Mouse (Mus musculus) lung, embryonic 15.5 days (tissue): ENCODE measurements around the gene Pla2r1. TPM values are rescaled to one million over a fixed set of nuclear protein-coding genes. Genes with fewer than 3 reads are reported as not detected.

ENCODE experiments used
- ATAC-seq: fragments of 200-750 bp; cut with Nextera tagmentation; 2 replicates; pipeline ENCODE4 v1.8.0; 2017; ENCODE audit warnings: moderate number of reproducible peaks, borderline replicate concordance; ENCODE audit not compliant: low FRiP score, low TSS enrichment; ENCODE audit errors: extremely low read depth
- H3K27ac ChIP-seq: fragments of 300-500 bp; sonication (generic); 2 replicates; pipeline ENCODE4 v1.5.1; 2015; ENCODE audit warnings: moderate library complexity, mild to moderate bottlenecking, inconsistent platforms
- H3K27me3 ChIP-seq: fragments of 300-500 bp; sonication (generic); 2 replicates; pipeline ENCODE4 v1.6.1; 2015; ENCODE audit warnings: inconsistent platforms
- H3K36me3 ChIP-seq: fragments of 300-500 bp; sonication (generic); 2 replicates; pipeline ENCODE4 v1.6.1; 2015; ENCODE audit warnings: inconsistent platforms
- H3K4me1 ChIP-seq: fragments of 300-500 bp; sonication (generic); 2 replicates; pipeline ENCODE4 v1.6.1; 2015; ENCODE audit warnings: inconsistent platforms
- H3K4me2 ChIP-seq: fragments of 300-500 bp; sonication (generic); 2 replicates; pipeline ENCODE4 v1.6.1; 2015; ENCODE audit warnings: inconsistent platforms, mild to moderate bottlenecking, moderate library complexity
- H3K4me3 ChIP-seq: fragments of 300-500 bp; sonication (generic); 2 replicates; pipeline ENCODE4 v1.5.1; 2015; ENCODE audit warnings: mild to moderate bottlenecking, inconsistent platforms
- H3K9ac ChIP-seq: fragments of 300-500 bp; sonication (generic); 2 replicates; pipeline ENCODE4 v1.6.1; 2015; ENCODE audit warnings: inconsistent platforms
- H3K9me3 ChIP-seq: fragments of 300-500 bp; sonication (generic); 2 replicates; pipeline ENCODE4 v1.6.1; 2016; ENCODE audit warnings: inconsistent platforms
- WGBS: fragments of 180-500 bp; shearing (Covaris S2); methylation state at CpG from one replicate; pipeline ENCODE4 v1.1.7; 2015; 5-methylcytosine and 5-hydroxymethylcytosine counted together
- polyA plus RNA-seq: library from polyadenylated mRNA; unstranded; fragments of >200 nt; fragmentation: Nextera tagmentation; extraction: Ambion mirVana; gene quantifications from 2 replicates; pipeline ENCODE4 v1.2.1, GENCODE M21; 2015

Gene Pla2r1
- polyA plus RNA-seq, 1 experiment from 2014 or later = 3.2 TPM

DNA sequence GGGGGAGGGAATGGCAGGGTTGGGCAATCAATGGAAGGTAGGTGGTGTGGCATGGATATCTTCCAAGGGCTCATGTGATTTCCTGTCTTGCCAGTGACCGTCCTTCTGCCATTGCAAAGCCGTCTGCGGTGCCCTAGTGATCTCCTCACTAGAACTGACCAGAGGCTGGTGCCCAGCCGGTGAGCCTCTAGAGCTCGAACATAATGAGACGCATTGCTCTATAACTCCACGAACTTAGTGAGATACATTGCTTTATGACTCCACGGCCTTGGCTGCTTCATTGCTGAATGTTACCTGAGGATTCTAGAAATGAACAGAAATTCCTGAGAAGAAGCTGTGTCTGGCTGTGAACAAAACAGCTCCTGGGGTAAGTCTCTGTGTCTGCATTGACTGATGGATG lies 12.8 kb downstream of the Pla2r1 start:
- ATAC-seq = no peak
- no peak overlapping the region for H3K9ac ChIP-seq
- H3K4me1 ChIP-seq = peaks cover 21% of the 10 kb centered on the region; the same call in 1 of the 2 replicates
- WGBS = 89% methylated on average over 8 of the region's 8 CpGs
- no peak overlapping the region for H3K4me2 ChIP-seq
- H3K27me3 ChIP-seq = no peaks in the 10 kb centered on the region
- no peaks in the 10 kb centered on the region for H3K36me3 ChIP-seq
- H3K27ac ChIP-seq = no peak overlapping the region
- H3K4me3 ChIP-seq = no peak overlapping the region
- H3K9me3 ChIP-seq = no peaks in the 10 kb centered on the region

DNA sequence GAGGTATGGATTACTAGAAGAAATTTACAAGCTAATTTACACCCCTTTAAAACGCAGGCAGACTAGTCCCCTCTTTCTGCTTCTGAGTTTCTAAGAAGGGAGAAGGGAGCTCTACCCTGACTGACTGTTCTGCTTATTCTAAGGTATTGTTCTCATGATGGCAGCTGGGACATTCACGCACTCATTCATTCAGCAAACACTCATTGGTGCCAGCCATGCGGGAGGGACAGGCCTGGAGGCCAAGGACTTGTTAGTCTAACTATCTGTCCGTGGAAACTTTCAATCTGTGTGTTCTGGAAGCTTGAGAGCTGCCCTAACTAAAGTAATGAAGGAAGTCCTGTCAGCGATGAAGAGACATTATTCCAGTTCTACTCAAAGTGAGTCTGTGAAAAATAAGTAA lies 14.4 kb downstream of the Pla2r1 start:
- Histone ChIP-seq H3K27me3 (no peaks in the 10 kb centered on the region), H3K4me3 (no peak overlapping the region), H3K9ac (no peak overlapping the region), H3K4me1 (peaks cover 10% of the 10 kb centered on the region; the same call in 1 of the 2 replicates), H3K27ac (no peak overlapping the region), H3K36me3 (no peaks in the 10 kb centered on the region), H3K9me3 (no peaks in the 10 kb centered on the region), H3K4me2 (no peak overlapping the region)
- peak; percentile 70; the same call in 1 of the 2 replicates for ATAC-seq
- 43% methylated on average over 5 of the region's 5 CpGs for WGBS

DNA sequence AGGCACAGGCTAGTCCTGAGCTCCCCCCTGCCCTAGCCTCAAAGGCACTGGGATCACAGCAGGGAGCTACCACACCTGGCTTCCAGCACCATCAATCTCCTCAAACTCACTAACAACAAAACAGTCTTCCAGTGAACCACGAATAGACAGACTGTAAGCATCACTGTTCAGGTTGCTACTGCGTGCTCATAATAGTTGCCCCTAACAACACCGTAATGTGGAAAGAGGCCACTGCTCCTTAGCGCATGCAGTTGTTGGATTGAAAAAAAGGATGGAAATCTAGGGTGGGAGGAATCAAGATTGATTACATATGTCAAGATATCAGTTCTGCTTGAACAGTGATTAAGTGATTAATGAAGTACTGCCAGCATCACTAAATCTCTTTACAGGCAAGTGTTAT lies 14.8 kb downstream of the Pla2r1 start:
- Histone ChIP-seq H3K27ac (no peak overlapping the region), H3K36me3 (no peaks in the 10 kb centered on the region), H3K4me3 (no peak overlapping the region), H3K9me3 (no peaks in the 10 kb centered on the region), H3K4me2 (no peak overlapping the region), H3K27me3 (no peaks in the 10 kb centered on the region), H3K9ac (no peak overlapping the region), H3K4me1 (peaks cover 14% of the 10 kb centered on the region)
- ATAC-seq = no peak
- 65% methylated on average over 4 of the region's 4 CpGs for WGBS

DNA sequence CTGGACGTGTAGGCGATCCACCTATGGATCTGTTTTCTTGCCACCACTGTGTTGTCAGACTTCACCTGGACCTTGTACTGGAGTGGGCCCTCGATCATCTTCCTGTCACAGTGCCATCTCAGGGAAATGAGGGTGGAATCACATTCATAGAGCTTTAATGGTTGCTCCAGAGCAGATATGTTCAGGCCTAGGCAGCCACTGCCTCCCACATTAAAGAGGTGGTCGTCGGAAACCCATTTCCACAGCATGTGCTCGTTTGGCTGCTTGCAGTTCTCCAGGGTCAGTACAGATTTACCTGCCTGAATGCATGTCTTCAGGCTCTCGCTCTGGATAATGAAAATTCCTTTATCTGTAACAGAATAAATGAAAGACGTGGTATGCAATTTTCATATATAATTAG lies 18.4 kb downstream of the Pla2r1 start:
- Histone ChIP-seq H3K36me3 (no peaks in the 10 kb centered on the region), H3K27ac (no peak overlapping the region), H3K9me3 (no peaks in the 10 kb centered on the region), H3K27me3 (no peaks in the 10 kb centered on the region), H3K4me3 (no peak overlapping the region), H3K4me2 (no peak overlapping the region), H3K9ac (no peak overlapping the region), H3K4me1 (peaks cover 10% of the 10 kb centered on the region)
- 89% methylated on average over 8 of the region's 8 CpGs for WGBS
- no peak for ATAC-seq

DNA sequence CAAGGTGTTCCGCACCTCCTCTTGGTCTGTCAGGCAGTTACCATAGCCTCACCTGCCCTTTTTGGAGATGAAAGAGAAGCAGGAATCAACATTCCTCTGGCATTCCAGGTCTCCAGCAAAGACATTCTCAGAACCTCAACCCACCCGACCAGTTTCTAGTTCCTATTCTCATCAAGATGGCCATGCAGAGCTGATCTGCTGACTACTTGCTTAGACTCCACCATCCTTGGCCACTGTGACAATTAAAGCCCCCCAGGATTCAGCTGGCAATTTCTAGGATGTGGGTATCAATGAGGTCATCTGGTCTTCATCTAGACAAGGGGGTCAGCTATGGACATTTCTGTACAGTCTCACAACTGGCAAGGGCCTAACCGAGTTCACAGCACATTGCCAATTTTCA lies 20.1 kb downstream of the Pla2r1 start:
- 61% methylated on average over 3 of the region's 3 CpGs for WGBS
- ATAC-seq = no peak
- no peaks in the 10 kb centered on the region for H3K36me3 ChIP-seq

DNA sequence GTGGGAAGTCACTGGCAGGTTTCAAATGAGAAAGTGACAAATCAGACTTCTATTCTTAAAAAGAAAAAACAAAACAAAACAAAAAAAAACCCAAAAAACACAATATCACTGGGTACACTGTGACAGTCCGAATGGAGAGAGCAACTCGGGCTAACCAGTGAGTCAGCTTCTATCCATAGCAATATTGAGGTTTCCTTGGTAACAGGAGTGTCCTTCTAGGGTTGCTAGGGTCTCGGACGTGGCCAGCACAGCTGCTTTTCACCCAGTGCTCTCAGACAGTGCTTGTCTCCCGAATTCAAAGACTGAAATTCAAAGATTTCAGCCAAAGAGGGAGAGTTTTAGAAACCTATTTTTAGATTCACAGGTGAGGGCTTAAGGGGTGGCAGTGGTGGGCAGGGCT lies 20.6 kb downstream of the Pla2r1 start:
- no peaks in the 10 kb centered on the region for H3K36me3 ChIP-seq
- H3K9ac ChIP-seq = no peak overlapping the region
- H3K27me3 ChIP-seq = no peaks in the 10 kb centered on the region
- 0 out of 2 replicates have a peak overlapping the region, but pooled peaks have one; percentile 5 for H3K27ac ChIP-seq
- 54% methylated on average over 5 of the region's 5 CpGs for WGBS
- peaks cover 10% of the 10 kb centered on the region for H3K4me1 ChIP-seq
- no peak overlapping the region for H3K4me3 ChIP-seq
- no peak overlapping the region for H3K4me2 ChIP-seq
- no peaks in the 10 kb centered on the region for H3K9me3 ChIP-seq
- ATAC-seq = no peak; the same call in 1 of the 2 replicates

More for the DNA sequence above, 20.1 kb downstream of the Pla2r1 start:
- Histone ChIP-seq H3K4me1 (peaks cover 10% of the 10 kb centered on the region), H3K27ac (0 out of 2 replicates have a peak overlapping the region, but pooled peaks have one; percentile 5), H3K4me2 (no peak overlapping the region), H3K9me3 (no peaks in the 10 kb centered on the region), H3K27me3 (no peaks in the 10 kb centered on the region), H3K4me3 (no peak overlapping the region), H3K9ac (no peak overlapping the region)

DNA sequence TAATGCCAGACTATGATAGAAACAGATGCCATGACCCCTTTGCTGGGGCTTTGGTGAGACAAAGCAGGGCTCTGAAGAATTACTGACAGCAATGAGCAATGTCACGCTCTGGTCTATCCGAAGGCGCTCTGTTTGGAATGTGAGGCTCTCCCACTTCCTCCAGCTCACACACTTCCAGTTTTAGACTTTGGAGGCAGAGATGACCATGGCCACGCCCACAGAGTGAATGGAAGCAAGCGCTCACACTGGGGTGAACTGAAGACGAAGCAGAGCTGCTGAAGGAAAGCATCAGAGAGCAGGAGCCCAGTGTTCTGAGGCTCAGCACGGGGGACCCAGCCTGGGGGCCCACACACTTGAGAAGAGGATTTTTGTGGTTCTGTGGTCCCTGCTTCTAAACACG lies 37.3 kb downstream of the Pla2r1 start:
- H3K4me1 ChIP-seq = peaks cover 6% of the 10 kb centered on the region
- no peaks in the 10 kb centered on the region for H3K27me3 ChIP-seq
- no peak overlapping the region for H3K9ac ChIP-seq
- no peaks in the 10 kb centered on the region for H3K9me3 ChIP-seq
- no peak overlapping the region for H3K27ac ChIP-seq
- H3K4me2 ChIP-seq = peak overlapping the region; percentile 28
- WGBS = 31% methylated on average over 8 of the region's 8 CpGs
- H3K36me3 ChIP-seq = no peaks in the 10 kb centered on the region
- peak; percentile 27; the same call in 1 of the 2 replicates for ATAC-seq
- H3K4me3 ChIP-seq = no peak overlapping the region

DNA sequence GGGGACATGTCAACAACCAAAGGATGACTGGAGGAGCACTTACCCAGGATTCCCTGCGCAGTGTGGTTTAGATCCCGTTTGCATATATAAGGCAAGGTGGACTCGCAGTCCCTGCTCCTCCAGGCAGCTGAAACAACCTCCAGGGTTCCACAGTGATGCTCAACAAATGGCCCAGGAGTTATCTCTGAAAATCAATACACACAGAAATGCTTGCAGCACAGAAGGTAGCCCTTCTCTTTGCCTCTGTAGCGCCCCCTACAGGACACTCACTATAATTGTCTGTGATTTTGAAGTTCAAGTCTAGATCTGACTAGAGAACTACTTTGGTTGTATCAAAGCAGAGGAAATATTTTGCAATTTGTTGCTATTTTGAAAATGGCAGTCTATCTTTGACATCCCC lies 38.2 kb downstream of the Pla2r1 start:
- Histone ChIP-seq H3K9me3 (no peaks in the 10 kb centered on the region), H3K4me1 (peaks cover 6% of the 10 kb centered on the region), H3K27me3 (no peaks in the 10 kb centered on the region), H3K4me2 (no peak overlapping the region), H3K9ac (no peak overlapping the region), H3K27ac (no peak overlapping the region), H3K4me3 (no peak overlapping the region), H3K36me3 (no peaks in the 10 kb centered on the region)
- WGBS = 72% methylated on average over 4 of the region's 4 CpGs
- no peak for ATAC-seq

DNA sequence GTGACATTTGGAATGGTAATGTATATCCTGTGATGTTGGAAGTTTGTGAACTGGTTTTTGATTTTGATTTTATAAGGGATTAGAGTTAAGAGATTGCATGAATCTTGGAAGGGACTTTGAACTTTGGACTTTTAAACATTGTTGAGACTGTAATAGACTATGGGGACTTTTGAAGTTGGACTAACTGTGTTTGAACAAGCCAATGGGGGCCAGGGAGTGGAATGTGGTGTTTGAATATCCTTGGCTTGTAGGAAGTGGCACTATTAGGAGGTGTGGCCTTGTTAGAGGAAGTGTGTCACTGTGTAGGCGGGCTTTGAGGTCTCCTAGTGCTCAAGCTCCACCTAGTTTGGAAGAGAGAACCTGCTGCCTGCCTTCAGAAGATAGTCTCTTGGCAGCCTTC lies 42.4 kb downstream of the Pla2r1 start:
- Histone ChIP-seq H3K36me3 (no peaks in the 10 kb centered on the region), H3K4me1 (peaks cover 3% of the 10 kb centered on the region; the same call in 1 of the 2 replicates), H3K4me3 (no peak overlapping the region), H3K27me3 (no peaks in the 10 kb centered on the region), H3K9ac (no peak overlapping the region), H3K9me3 (no peaks in the 10 kb centered on the region), H3K4me2 (no peak overlapping the region), H3K27ac (no peak overlapping the region)
- no peak for ATAC-seq
- 95% methylated on average over 1 of the region's 1 CpGs for WGBS

DNA sequence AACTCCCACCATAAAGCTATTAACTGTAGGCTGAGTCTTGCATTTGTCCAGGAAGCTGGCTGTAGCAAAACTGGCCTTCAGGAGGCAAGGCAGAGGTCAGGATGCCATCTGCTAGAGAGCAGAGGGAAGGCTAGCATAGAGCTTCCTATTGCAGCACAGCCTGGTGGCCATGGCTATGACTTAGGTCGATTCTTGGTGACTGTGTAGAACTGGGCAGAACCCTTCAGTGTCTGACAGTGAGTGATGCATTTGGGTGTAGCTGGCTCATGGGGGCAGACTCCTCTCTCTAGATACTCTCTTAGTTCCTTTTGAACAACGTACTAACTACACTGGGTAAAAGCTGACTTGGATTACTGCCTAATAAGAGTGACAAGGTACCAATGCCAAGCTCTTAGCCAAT lies 48.0 kb downstream of the Pla2r1 start:
- Histone ChIP-seq H3K9ac (no peak overlapping the region), H3K4me2 (no peak overlapping the region), H3K27me3 (no peaks in the 10 kb centered on the region), H3K9me3 (no peaks in the 10 kb centered on the region), H3K4me1 (no peaks in the 10 kb centered on the region), H3K27ac (no peak overlapping the region), H3K36me3 (no peaks in the 10 kb centered on the region), H3K4me3 (no peak overlapping the region)
- WGBS = 30% methylated on average over 2 of the region's 2 CpGs
- ATAC-seq = no peak

DNA sequence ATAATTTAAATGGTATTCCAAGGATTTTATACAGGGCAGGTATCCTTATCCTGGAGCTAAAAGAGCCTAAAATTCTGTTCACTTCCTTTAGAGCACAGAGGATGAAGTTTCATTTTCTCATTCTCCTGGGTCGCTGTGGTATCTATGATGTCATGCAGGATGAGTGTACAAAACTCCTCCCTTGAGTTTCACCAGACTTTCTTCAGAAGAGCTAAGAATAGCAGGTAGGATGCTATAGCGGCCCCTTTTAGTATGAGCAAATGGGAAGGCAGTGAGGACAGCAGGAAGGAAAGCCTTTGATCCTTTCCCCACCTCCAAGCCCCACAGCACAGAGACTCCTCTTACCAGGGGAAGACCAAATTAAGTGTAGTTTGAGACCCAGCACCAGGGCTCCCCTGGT lies 48.4 kb downstream of the Pla2r1 start:
- Histone ChIP-seq H3K36me3 (no peaks in the 10 kb centered on the region), H3K9ac (no peak overlapping the region), H3K27ac (no peak overlapping the region), H3K4me1 (no peaks in the 10 kb centered on the region), H3K27me3 (no peaks in the 10 kb centered on the region), H3K4me2 (no peak overlapping the region), H3K4me3 (no peak overlapping the region), H3K9me3 (no peaks in the 10 kb centered on the region)
- no peak for ATAC-seq
- WGBS = 48% methylated on average over 2 of the region's 2 CpGs

DNA sequence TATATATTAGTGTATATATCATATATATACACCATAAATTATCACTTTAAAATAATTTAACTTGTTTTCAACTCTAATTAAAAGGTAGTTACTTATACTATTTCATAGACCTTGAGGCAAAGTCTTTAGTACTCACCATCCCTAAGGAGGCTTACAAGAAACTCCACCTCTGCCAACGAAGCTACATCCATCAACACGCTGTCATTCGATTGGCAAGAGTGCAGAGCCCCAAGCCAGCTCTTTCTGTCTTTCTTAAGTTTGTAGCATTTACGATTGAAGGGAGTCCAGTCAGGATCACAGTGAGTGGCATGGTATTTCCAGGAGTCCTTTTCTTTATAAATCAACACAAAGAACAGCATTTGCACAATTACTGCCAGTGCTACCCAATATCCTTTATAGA lies 49.1 kb downstream of the Pla2r1 start:
- H3K36me3 ChIP-seq = no peaks in the 10 kb centered on the region
- no peaks in the 10 kb centered on the region for H3K4me1 ChIP-seq
- H3K4me2 ChIP-seq = no peak overlapping the region
- H3K27ac ChIP-seq = no peak overlapping the region
- no peak overlapping the region for H3K9ac ChIP-seq
- 63% methylated on average over 4 of the region's 4 CpGs for WGBS
- H3K4me3 ChIP-seq = no peak overlapping the region
- H3K27me3 ChIP-seq = no peaks in the 10 kb centered on the region
- no peak for ATAC-seq
- H3K9me3 ChIP-seq = no peaks in the 10 kb centered on the region

DNA sequence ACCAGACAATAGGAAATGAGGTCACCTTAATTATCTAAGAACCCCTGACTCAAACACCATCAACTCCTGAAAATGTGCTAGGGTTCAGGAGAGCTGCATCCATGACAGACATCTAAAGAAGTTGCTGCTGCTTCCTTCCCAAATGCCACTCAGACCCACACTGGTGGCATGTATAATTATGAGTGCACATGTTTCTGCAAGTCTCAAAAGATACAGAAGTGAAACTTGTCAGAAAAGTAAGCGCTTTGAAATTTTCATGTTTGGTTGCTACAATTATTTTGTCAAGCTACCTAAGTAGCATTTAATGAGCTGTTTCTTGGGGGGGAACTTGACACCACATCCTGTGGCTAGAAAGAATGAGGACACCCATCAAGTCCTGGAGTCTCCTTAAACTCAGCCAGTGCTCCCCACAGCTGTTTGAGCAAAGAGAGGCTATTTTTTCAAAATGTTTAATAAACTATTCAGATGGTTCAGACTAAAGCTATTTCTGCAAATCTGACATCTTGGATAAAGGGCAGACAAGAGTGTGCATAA lies 52.5 kb downstream of the Pla2r1 start:
- 86% methylated on average over 1 of the region's 1 CpGs for WGBS
- Histone ChIP-seq H3K9ac (no peak overlapping the region), H3K4me2 (no peak overlapping the region), H3K4me3 (no peak overlapping the region), H3K27ac (no peak overlapping the region), H3K27me3 (no peaks in the 10 kb centered on the region), H3K9me3 (no peaks in the 10 kb centered on the region), H3K36me3 (no peaks in the 10 kb centered on the region), H3K4me1 (no peaks in the 10 kb centered on the region)
- ATAC-seq = no peak
